Mouse (Mus musculus): ENCODE data around the gene Cacng8. TPM values are rescaled to one million over a fixed set of nuclear protein-coding genes. Genes with fewer than 3 reads are reported as not detected.
A peak's percentile ranks its signal among the peaks of the same experiment; 100 is the strongest.

The Cacng8 gene
- polyA plus RNA-seq (2014; fragmentation: Nextera tagmentation; extraction: Ambion mirVana) = 5.1 and 7.0 TPM in 2 replicates

GRCm38 (mm10) chr7:3390413-3391080 is at the start of gene Cacng8:
TSS of gene Cacng8 (plus strand) at chr7:3390683.
- Histone ChIP-seq H3K4me2 (replicated peaks; ENCODE audit: low read depth, low read length) (peak within 1 kb of the TSS; percentile 70), H3K27me3 (ENCODE audit: control insufficient read depth, insufficient read depth, low read length) (no peaks in the 10 kb centered on the region), H3K27ac (ENCODE audit: low read depth, low read length) (no peak within 1 kb of the TSS), H3K9ac (ENCODE audit: low read depth, low read length) (peak within 1 kb of the TSS; percentile 53), H3K4me3 (ENCODE audit: low read depth, low read length) (peak within 1 kb of the TSS; percentile 31), H3K4me1 (replicated peaks; ENCODE audit: control insufficient read depth, insufficient read depth, low read length) (no peaks in the 10 kb centered on the region), H3K36me3 (ENCODE audit: control insufficient read depth, insufficient read depth, low read length) (no peaks in the 10 kb centered on the region), H3K9me3 (ENCODE audit: control insufficient read depth, low read length) (no peaks in the 10 kb centered on the region)
- DNase-seq (ENCODE audit: low spot score) (peak; percentile 64), ATAC-seq (ENCODE audit: low FRiP score) (peak; percentile 39; the same call in 1 of the 2 replicates)
- WGBS = 0% methylated on average over 7 of the region's 7 CpGs

GRCm38 (mm10) chr7:3343861-3344260 is 46.6 kb upstream of the Cacng8 start:
- Histone ChIP-seq H3K4me2 (replicated peaks; ENCODE audit: low read depth, low read length) (no peak overlapping the region), H3K4me3 (ENCODE audit: low read depth, low read length) (no peak overlapping the region), H3K36me3 (ENCODE audit: control insufficient read depth, insufficient read depth, low read length) (peaks cover 9% of the 10 kb centered on the region; the same call in 1 of the 2 replicates), H3K9ac (ENCODE audit: low read depth, low read length) (no peak overlapping the region), H3K9me3 (ENCODE audit: control insufficient read depth, low read length) (no peaks in the 10 kb centered on the region), H3K27ac (ENCODE audit: low read depth, low read length) (no peak overlapping the region), H3K4me1 (replicated peaks; ENCODE audit: control insufficient read depth, insufficient read depth, low read length) (no peaks in the 10 kb centered on the region), H3K27me3 (ENCODE audit: control insufficient read depth, insufficient read depth, low read length) (no peaks in the 10 kb centered on the region)
- 96% methylated on average over 3 of the region's 3 CpGs for WGBS
- DNase-seq (ENCODE audit: low spot score) = no peak
- no peak for ATAC-seq (ENCODE audit: low FRiP score)

- no peak overlapping the region for H3K9ac ChIP-seq (ENCODE audit: low read depth, low read length)
- peaks cover 9% of the 10 kb centered on the region; the same call in 1 of the 2 replicates for H3K36me3 ChIP-seq (ENCODE audit: control insufficient read depth, insufficient read depth, low read length)
- H3K4me1 ChIP-seq (replicated peaks; ENCODE audit: control insufficient read depth, insufficient read depth, low read length) = no peaks in the 10 kb centered on the region
- DNase-seq (ENCODE audit: low spot score) (no peak), ATAC-seq (ENCODE audit: low FRiP score) (no peak)
- no peak overlapping the region for H3K4me2 ChIP-seq (replicated peaks; ENCODE audit: low read depth, low read length)
- no peaks in the 10 kb centered on the region for H3K9me3 ChIP-seq (ENCODE audit: control insufficient read depth, low read length)
- no peak overlapping the region for H3K27ac ChIP-seq (ENCODE audit: low read depth, low read length)
- 91% methylated on average over 3 of the region's 3 CpGs for WGBS
- H3K4me3 ChIP-seq (ENCODE audit: low read depth, low read length) = no peak overlapping the region
- no peaks in the 10 kb centered on the region for H3K27me3 ChIP-seq (ENCODE audit: control insufficient read depth, insufficient read depth, low read length)
Measured at GRCm38 (mm10) chr7:3345301-3345700, 45.2 kb upstream of the Cacng8 start.

GRCm38 (mm10) chr7:3347366-3348287 is 42.9 kb upstream of the Cacng8 start:
- Histone ChIP-seq H3K27me3 (ENCODE audit: control insufficient read depth, insufficient read depth, low read length) (no peaks in the 10 kb centered on the region), H3K4me3 (ENCODE audit: low read depth, low read length) (no peak overlapping the region), H3K4me2 (replicated peaks; ENCODE audit: low read depth, low read length) (no peak overlapping the region), H3K36me3 (ENCODE audit: control insufficient read depth, insufficient read depth, low read length) (no peaks in the 10 kb centered on the region), H3K4me1 (replicated peaks; ENCODE audit: control insufficient read depth, insufficient read depth, low read length) (no peaks in the 10 kb centered on the region), H3K9me3 (ENCODE audit: control insufficient read depth, low read length) (no peaks in the 10 kb centered on the region), H3K27ac (ENCODE audit: low read depth, low read length) (no peak overlapping the region), H3K9ac (ENCODE audit: low read depth, low read length) (no peak overlapping the region)
- 35% methylated on average over 20 of the region's 20 CpGs for WGBS
- ATAC-seq (ENCODE audit: low FRiP score) (no peak), DNase-seq (ENCODE audit: low spot score) (no peak)

- Histone ChIP-seq H3K36me3 (ENCODE audit: control insufficient read depth, insufficient read depth, low read length) (no peaks in the 10 kb centered on the region), H3K4me3 (ENCODE audit: low read depth, low read length) (no peak overlapping the region), H3K4me1 (replicated peaks; ENCODE audit: control insufficient read depth, insufficient read depth, low read length) (no peaks in the 10 kb centered on the region), H3K27ac (ENCODE audit: low read depth, low read length) (no peak overlapping the region), H3K9me3 (ENCODE audit: control insufficient read depth, low read length) (no peaks in the 10 kb centered on the region), H3K4me2 (replicated peaks; ENCODE audit: low read depth, low read length) (no peak overlapping the region), H3K9ac (ENCODE audit: low read depth, low read length) (no peak overlapping the region), H3K27me3 (ENCODE audit: control insufficient read depth, insufficient read depth, low read length) (no peaks in the 10 kb centered on the region)
- ATAC-seq (ENCODE audit: low FRiP score) = no peak
- 61% methylated on average over 5 of the region's 5 CpGs for WGBS
- DNase-seq (ENCODE audit: low spot score) = no peak
Measured at GRCm38 (mm10) chr7:3348326-3348725, 42.2 kb upstream of the Cacng8 start.

- no peak overlapping the region for H3K4me2 ChIP-seq (replicated peaks; ENCODE audit: low read depth, low read length)
- no peaks in the 10 kb centered on the region for H3K36me3 ChIP-seq (ENCODE audit: control insufficient read depth, insufficient read depth, low read length)
- 90% methylated on average over 9 of the region's 9 CpGs for WGBS
- no peak overlapping the region for H3K4me3 ChIP-seq (ENCODE audit: low read depth, low read length)
- DNase-seq (ENCODE audit: low spot score) = no peak
- H3K9me3 ChIP-seq (ENCODE audit: control insufficient read depth, low read length) = no peaks in the 10 kb centered on the region
- no peaks in the 10 kb centered on the region for H3K27me3 ChIP-seq (ENCODE audit: control insufficient read depth, insufficient read depth, low read length)
- H3K27ac ChIP-seq (ENCODE audit: low read depth, low read length) = no peak overlapping the region
- no peak for ATAC-seq (ENCODE audit: low FRiP score)
- no peak overlapping the region for H3K9ac ChIP-seq (ENCODE audit: low read depth, low read length)
- no peaks in the 10 kb centered on the region for H3K4me1 ChIP-seq (replicated peaks; ENCODE audit: control insufficient read depth, insufficient read depth, low read length)
Measured at GRCm38 (mm10) chr7:3349775-3350174, 40.7 kb upstream of the Cacng8 start.

GRCm38 (mm10) chr7:3351536-3351935 is 38.9 kb upstream of the Cacng8 start:
- H3K27me3 ChIP-seq (ENCODE audit: control insufficient read depth, insufficient read depth, low read length) = no peaks in the 10 kb centered on the region
- no peak for DNase-seq (ENCODE audit: low spot score)
- no peak overlapping the region for H3K27ac ChIP-seq (ENCODE audit: low read depth, low read length)
- H3K4me3 ChIP-seq (ENCODE audit: low read depth, low read length) = no peak overlapping the region
- no peaks in the 10 kb centered on the region for H3K9me3 ChIP-seq (ENCODE audit: control insufficient read depth, low read length)
- no peak overlapping the region for H3K4me2 ChIP-seq (replicated peaks; ENCODE audit: low read depth, low read length)
- H3K4me1 ChIP-seq (replicated peaks; ENCODE audit: control insufficient read depth, insufficient read depth, low read length) = no peaks in the 10 kb centered on the region
- 0 out of 2 replicates have a peak, but pooled peaks cover 2% of the 10 kb centered on the region for H3K36me3 ChIP-seq (ENCODE audit: control insufficient read depth, insufficient read depth, low read length)
- no peak for ATAC-seq (ENCODE audit: low FRiP score)
- 100% methylated on average over 1 of the region's 1 CpGs for WGBS
- no peak overlapping the region for H3K9ac ChIP-seq (ENCODE audit: low read depth, low read length)

DNA sequence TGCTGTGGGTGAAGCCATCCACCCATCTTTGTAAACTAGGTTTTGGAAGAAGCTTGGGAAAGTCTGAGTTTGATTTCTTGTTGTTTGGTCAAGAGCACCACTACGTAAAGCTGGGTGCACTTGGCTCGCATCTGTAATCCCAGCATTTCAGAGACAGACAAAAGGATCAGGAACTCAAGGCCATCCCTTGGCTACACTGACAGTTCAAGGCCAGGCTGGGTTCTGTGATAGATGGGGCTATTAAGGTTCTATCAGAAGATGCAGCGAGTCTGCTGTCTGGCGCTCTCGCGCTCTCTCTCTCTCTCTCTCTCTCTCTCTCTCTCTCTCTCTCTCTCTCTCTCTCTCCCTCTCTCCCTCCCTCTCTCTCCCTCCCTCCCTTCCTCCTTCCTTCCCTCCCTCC is 35.6 kb upstream of the Cacng8 start:
- H3K9me3 ChIP-seq (ENCODE audit: control insufficient read depth, low read length) = no peaks in the 10 kb centered on the region
- DNase-seq (ENCODE audit: low spot score) (no peak), ATAC-seq (ENCODE audit: low FRiP score) (no peak)
- no peak overlapping the region for H3K27ac ChIP-seq (ENCODE audit: low read depth, low read length)
- no peaks in the 10 kb centered on the region for H3K27me3 ChIP-seq (ENCODE audit: control insufficient read depth, insufficient read depth, low read length)
- no peak overlapping the region for H3K4me2 ChIP-seq (replicated peaks; ENCODE audit: low read depth, low read length)
- no peak overlapping the region for H3K4me3 ChIP-seq (ENCODE audit: low read depth, low read length)
- H3K36me3 ChIP-seq (ENCODE audit: control insufficient read depth, insufficient read depth, low read length) = 0 out of 2 replicates have a peak, but pooled peaks cover 4% of the 10 kb centered on the region
- 90% methylated on average over 6 of the region's 6 CpGs for WGBS
- H3K4me1 ChIP-seq (replicated peaks; ENCODE audit: control insufficient read depth, insufficient read depth, low read length) = no peaks in the 10 kb centered on the region
- H3K9ac ChIP-seq (ENCODE audit: low read depth, low read length) = no peak overlapping the region
